Mouse (Mus musculus): ENCODE measurements around the gene Trpm5.

- no peak for TF ChIP-seq ZC3H11A (IDR thresholded peaks at IDR 0.05; ENCODE audit: borderline replicate concordance, low read depth, low read length)
- TF ChIP-seq ZNF384 (IDR thresholded peaks at IDR 0.05; ENCODE audit: low read depth, low read length), result no peak
- no peak for TF ChIP-seq HCFC1 (IDR thresholded peaks at IDR 0.05; ENCODE audit: borderline replicate concordance, insufficient read depth, low read length)
- TF ChIP-seq MAFK (IDR thresholded peaks at IDR 0.05; ENCODE audit: insufficient read depth, low read depth, low read length), result no peak
Measured at GRCm38 (mm10) chr7:143122191-143122590, 27.7 kb upstream of the Trpm5 start.

Measured in ES-E14 (cell line).